Mouse (Mus musculus): Measurements from ENCODE around the gene Nudt10.

The Nudt10 gene

DNA sequence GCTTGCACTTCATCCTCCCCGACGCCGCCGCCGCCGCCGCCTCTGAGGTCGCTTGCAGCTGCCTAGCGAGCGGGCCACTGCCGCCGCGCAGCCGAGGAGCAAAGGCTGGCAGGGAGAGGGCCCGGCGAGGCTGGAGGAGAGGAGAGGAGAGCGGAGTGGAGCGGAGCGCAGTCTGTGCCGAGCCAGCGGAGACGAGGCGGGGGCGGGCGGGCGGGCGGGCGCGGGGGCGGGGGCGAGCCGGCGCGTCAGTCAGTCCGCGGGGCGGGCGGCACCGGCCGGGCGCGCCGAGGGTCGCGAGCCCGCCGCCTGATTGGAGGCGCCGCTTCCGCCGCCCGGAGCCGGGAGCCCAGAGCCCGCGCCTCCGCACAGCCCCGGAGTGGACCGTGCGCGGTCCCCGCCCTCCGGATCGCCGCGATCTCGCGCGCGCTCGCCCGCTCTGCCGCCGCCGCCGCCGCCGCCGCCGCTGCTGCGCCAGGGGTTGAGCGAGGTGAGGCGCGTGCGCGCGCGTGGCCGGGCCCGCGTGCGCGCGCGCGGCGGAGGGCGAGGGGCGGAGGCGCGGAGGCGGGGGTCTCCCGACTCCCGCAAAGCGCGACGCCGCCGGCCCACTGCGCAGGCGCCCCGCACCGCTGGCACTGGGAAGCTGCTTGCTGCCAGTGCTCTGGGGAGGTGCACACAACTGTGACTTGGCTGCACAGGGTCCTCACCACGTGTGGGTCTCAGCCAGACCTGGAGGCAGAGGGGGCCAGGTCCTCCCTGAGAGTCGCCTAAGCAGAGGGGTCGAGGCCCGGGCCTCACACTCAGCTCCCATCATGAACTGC, at the start of gene Nudt10:
Gene Nudt10 (minus strand): TSS at position 193 of the 818 bp plus-strand sequence.
- in situ Hi-C loops (cut with MboI, MseI): loop anchor here (5.0 kb wide), 1 partner anchor 126 kb away; the partner anchor contains the start of gene Nudt11

DNA sequence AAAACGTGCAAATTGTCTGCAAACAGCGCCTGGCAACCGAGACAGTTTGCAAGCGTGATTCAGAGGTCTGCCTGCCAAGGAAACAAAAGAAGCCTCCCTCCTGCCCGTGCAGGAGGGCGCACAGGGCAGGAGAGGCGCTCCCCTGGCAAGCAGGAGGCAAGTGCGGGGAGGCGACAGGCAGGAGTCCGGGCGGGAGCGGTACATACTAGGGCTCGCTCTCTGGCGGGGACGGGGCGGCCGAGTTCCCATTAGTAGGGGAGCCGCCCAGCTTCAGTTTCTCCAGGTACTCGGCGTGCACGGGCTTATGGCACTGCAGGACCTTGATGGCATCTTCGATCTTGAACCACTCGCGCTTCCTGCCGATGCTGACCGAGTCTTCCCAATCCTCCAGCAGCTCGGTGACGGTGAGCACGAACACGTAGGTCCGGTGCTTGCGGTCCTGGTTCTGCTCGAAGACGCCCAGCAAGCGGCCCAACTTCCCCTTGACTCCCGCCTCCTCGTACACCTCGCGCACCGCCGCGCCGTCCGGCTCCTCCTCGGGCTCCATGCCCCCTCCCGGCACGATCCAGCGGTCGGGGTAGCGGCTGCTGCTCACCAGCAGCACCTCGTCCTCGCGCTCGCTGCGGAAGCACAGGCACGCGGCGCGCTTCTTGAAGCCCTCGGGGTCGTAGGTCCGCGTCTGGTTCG, 536 bp downstream of the Nudt10 start:
- in situ Hi-C loops (cut with MboI, MseI): loop anchor here (5.0 kb wide), 1 partner anchor 125 kb away; the partner anchor contains the start of gene Nudt11

DNA sequence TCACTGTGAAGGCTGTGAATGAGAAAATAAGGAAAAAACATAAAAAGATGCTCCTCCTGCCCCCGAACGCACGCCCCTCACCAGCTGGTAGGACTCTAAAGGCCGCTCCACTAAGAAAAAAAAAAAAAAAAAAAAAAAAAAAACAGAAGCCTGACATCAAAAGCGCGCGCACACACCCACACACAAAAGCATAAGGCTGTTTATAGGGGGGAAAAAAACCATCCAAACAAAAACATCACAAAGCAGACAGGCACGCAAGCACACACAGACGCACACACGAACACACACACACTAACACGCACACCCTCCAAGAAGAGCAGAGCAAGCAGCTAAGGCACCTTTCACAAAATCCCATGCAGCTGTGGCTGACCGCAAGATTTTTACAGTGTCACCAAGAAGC, 1.1 kb downstream of the Nudt10 start:
- in situ Hi-C loops (cut with MboI, MseI): loop anchor here (5.0 kb wide), 1 partner anchor 124 kb away; the partner anchor contains the start of gene Nudt11
